Mouse (Mus musculus) liver, adult 2 months (tissue): ENCODE measurements around the gene Frem1.

Source experiments
- CTCF ChIP-seq: fragments of 200-500 bp; IDR thresholded peaks from 2 replicates; pipeline ENCODE4 v1.5.1; 2011; ENCODE audit warnings: low read depth, low read length, control low read depth
- POLR2A ChIP-seq: fragments of 200-500 bp; IDR thresholded peaks from 2 replicates; pipeline ENCODE4 v1.6.1; 2011; ENCODE audit warnings: low read length, control low read depth; ENCODE audit not compliant: insufficient read depth; ENCODE audit errors: extremely low read depth

GRCm38 (mm10) chr4:83049288-83049687, 2.9 kb downstream of the Frem1 start:
- no peak for TF ChIP-seq POLR2A
- no peak for TF ChIP-seq CTCF
